Mouse (Mus musculus): ENCODE results near the gene Ccdc51.
"Not testable (repeated sequence)": the region's sequence is repeated elsewhere in the genome, so short reads cannot be mapped to it uniquely, and the experiment has no call there.

Ccdc51 gene

GRCm38 (mm10) chr9:109125043-109125442 lies 42.8 kb downstream of the Ccdc51 start:
- no peak for DNase-seq

- no peak for DNase-seq
Observed at GRCm38 (mm10) chr9:109125481-109125880, 43.2 kb downstream of the Ccdc51 start.

DNA sequence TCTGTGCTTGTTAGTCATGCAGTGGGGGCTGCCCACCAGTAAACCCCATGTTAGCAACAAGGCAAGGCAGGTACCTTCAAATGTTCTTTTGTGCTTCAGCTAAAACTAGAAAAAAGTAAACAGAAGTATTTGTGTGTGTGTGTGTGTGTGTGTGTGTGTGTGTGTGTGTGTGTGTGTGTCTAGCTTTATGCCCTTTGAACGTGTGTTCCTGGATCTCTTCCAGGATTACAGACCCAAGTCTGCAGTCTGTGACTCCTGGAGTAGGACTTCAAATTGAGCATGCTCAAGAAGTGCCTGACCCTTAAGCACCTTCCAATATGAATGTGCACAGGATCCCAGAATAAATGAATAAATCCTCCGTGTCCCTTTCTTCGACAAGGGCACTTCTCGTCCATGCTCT lies 44.8 kb downstream of the Ccdc51 start:
- peak in 1 of 2 experiments; percentile 21 for DNase-seq

GRCm38 (mm10) chr9:109128211-109128610 lies 45.9 kb downstream of the Ccdc51 start:
- peak in 1 of 2 experiments; percentile 75 for DNase-seq

DNA sequence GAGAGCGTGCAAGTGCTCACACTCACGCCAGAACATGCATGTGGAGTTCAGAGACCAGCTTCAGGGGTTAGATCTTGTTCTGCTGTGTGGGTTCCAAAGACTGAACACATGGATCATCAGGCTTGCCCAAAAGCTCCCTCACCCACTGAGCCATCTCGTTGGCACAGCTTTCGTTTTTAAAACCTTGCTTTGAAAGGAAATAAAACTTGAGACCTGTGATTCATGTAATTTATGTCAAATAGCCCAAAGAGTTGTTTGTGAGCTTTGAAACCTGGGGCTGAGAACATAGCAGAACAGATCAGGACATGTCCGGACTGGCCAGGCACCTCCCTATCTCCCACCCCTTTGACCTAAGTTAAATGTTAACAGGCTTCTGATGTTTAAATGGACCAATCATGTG lies 47.8 kb downstream of the Ccdc51 start:
- DNase-seq, result no peak

DNA sequence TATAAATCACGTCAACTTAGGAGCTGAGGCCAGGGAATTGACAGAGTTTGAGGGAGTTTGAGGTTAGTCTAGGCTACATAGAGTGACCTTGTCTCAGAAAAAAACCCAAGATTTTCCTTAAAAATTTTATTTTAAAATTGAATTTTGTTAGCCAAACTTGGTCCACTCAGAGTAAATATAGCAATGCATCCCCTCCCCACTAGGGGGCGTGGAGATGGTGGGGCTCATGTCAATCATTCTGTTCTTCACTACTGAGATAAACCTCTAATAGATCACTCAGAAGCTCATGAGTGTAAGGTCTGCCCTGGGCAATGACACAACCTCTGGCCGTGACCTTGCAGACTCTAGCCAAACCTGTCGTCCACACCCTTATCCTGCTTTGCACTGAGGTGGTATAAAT lies 58.1 kb downstream of the Ccdc51 start:
- not testable (repeated sequence) for DNase-seq
